Mouse (Mus musculus) Patski (cell line): Measurements from ENCODE around the gene Gm21985. TPM values are rescaled to one million over a fixed set of nuclear protein-coding genes. Genes with fewer than 3 reads are reported as not detected.

Experiments
- ATAC-seq: fragments of 100-300 bp; one replicate; pipeline ENCODE4 v1.8.0; 2021
- CTCF ChIA-PET: fragments of 350-600 bp; sonication (Branson Sonifier 250); formaldehyde crosslinking; loops from one replicate; lab custom pipeline; 2022; ENCODE audit warnings: inconsistent platforms; lab: Charles Lee
- POLR2A ChIA-PET: fragments of 350-600 bp; sonication (Branson Sonifier 250); formaldehyde crosslinking; loops from one replicate; lab custom pipeline; 2022; ENCODE audit warnings: antibody characterized with exemption, inconsistent platforms; lab: Charles Lee
- DNase-seq: peaks from one replicate; pipeline ENCODE4 v3.0.0-alpha.2; 2011; ENCODE audit warnings: low read depth, low spot score
- H3K27me3 ChIP-seq: fragments of 371-371 bp; one replicate; pipeline ENCODE4 v1.5.1; 2021
- CTCF ChIP-seq: fragments of 100-300 bp; IDR thresholded peaks from one replicate; pipeline ENCODE4 v1.5.1; 2021
- in situ Hi-C: fragments of 300-500 bp; cut with MboI; formaldehyde crosslinking; loops from 3 replicates; pipeline ENCODE4 v1.11.1; 2018; ENCODE audit warnings: low pct_unique_long_range_greater_than_20kb, mixed read lengths
- polyA plus RNA-seq: library from polyadenylated mRNA; unstranded; gene quantifications from one replicate; pipeline ENCODE4 v1.2.3, GENCODE M21; 2021

Gene Gm21985
- polyA plus RNA-seq: 0.06 TPM

GRCm38 (mm10) chr2:112266242-112266592 lies at the start of gene Gm21985:
Gene Gm21985, plus strand, starts transcription at chr2:112266314.
- in situ Hi-C loops: loop anchor here (5.0 to 10.0 kb wide), 2 partner anchors 99 to 216 kb away; partner anchors contain the start of genes Chrm5 and Emc4
- ChIA-PET POLR2A (interaction anchor here (0.6 to 2.2 kb wide), 4 partner anchors 18 to 114 kb away, joined by 3 to 6 read pairs (median 4); partner anchors contain the start of gene Emc4), CTCF (interaction anchor here (0.9 to 1.5 kb wide), 6 partner anchors 9 to 113 kb away, joined by 3 to 4 read pairs (median 3); partner anchors contain the start of gene Katnbl1)
- H3K27me3 ChIP-seq: no peaks in the 10 kb centered on the region
- ATAC-seq: peak; percentile 57
- TF ChIP-seq CTCF: no peak
- no peak for DNase-seq

DNA sequence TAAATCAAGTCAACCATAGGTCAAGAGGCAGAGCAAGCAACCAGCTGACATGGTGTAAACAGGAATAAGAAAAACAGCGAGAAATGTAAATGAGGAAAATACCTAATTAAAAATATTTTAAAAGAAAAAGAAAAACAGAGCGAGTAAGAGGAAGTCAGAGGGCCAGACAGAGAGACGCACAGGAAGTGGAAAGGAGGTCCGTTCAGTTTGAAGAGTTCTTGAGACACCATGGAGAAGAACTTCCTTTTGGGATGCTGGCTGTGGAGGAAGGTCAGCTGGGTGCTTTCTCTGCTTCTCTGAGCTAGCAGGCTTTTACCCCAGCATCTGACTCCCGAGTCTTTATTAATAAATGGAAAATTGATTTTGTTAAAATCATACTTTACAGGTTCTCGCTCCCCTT lies 48.5 kb upstream of the Gm21985 start:
- no peak for TF ChIP-seq CTCF
- no peak for ATAC-seq
- in situ Hi-C loops: loop anchor here (25.0 kb wide), 1 partner anchor 1230 kb away; no protein-coding TSS in a partner anchor

DNA sequence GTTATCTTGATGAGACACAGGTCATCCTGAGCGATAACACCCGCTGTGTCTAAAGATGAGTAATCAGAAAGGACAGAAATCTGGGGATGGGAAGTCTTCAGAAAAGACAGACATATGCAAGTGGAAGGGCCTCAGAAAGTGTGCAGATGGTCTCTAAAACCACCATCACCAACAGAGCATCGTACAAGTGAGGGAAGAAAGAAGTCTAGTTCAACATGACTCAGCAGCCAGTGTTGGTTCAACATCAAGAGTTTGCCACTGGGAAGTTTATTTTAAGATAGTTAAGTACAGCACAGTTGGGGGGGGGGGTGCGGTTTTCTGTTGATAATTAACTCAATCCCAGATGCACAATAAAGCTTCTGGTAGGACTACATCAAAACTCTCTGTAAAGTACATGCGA lies 45.2 kb upstream of the Gm21985 start:
- no peaks in the 10 kb centered on the region for H3K27me3 ChIP-seq
- no peak for TF ChIP-seq CTCF
- ATAC-seq (no peak), DNase-seq (no peak)
- ChIA-PET CTCF (interaction anchor here (1.1 kb wide), 1 partner anchor 27 kb away, joined by 3 read pairs; no protein-coding TSS in a partner anchor), POLR2A (interaction anchor here (0.6 kb wide), 1 partner anchor 132 kb away, joined by 4 read pairs; no protein-coding TSS in a partner anchor)
- in situ Hi-C loops: loop anchor here (25.0 kb wide), 1 partner anchor 1234 kb away; no protein-coding TSS in a partner anchor

More for the DNA sequence above, 48.5 kb upstream of the Gm21985 start:
- no peaks in the 10 kb centered on the region for H3K27me3 ChIP-seq
- CTCF ChIA-PET: interaction anchor here (2.1 kb wide), 1 partner anchor 21 kb away, joined by 9 read pairs; no protein-coding TSS in a partner anchor
- DNase-seq: no peak
- POLR2A ChIA-PET: no interaction called here

DNA sequence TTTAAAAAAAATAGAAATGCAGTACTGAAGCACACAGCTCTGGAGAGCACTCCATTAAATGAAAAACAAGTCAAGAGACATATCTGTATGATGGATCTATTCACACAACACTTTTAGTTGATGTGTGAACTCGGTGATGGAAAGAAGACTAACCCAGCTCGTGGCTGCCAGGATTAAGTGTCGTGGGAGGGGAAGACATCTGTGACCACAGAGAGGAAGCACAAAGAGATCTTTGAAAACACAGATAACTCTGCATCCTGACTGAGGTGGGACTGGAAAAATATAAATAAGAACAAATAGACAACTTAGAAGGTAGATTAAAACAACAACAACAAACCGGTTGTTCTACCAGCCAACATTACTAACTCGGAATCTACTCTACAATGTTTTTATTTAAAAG lies 43.5 kb upstream of the Gm21985 start:
- ChIA-PET POLR2A (interaction anchor here (0.6 kb wide), 1 partner anchor 22 kb away, joined by 4 read pairs; no protein-coding TSS in a partner anchor), CTCF (interaction anchor here (0.9 kb wide), 1 partner anchor 25 kb away, joined by 3 read pairs; no protein-coding TSS in a partner anchor)
- ATAC-seq (no peak), DNase-seq (no peak)
- in situ Hi-C loops: loop anchor here (25.0 kb wide), 1 partner anchor 1235 kb away; no protein-coding TSS in a partner anchor
- no peak for TF ChIP-seq CTCF
- H3K27me3 ChIP-seq: no peaks in the 10 kb centered on the region

GRCm38 (mm10) chr2:112224356-112224755 lies 41.8 kb upstream of the Gm21985 start:
- ChIA-PET POLR2A (no interaction called here), CTCF (no interaction called here)
- no peaks in the 10 kb centered on the region for H3K27me3 ChIP-seq
- TF ChIP-seq CTCF: no peak
- in situ Hi-C loops: loop anchor here (25.0 kb wide), 1 partner anchor 1237 kb away; no protein-coding TSS in a partner anchor
- ATAC-seq (no peak), DNase-seq (no peak)

- no peak for TF ChIP-seq CTCF
- ChIA-PET CTCF (no interaction called here), POLR2A (no interaction called here)
- no peak for DNase-seq
- in situ Hi-C loops: no loop called here
- ATAC-seq: no peak
- H3K27me3 ChIP-seq: peaks cover 3% of the 10 kb centered on the region
These were observed 33.5 kb upstream of the Gm21985 start for GRCm38 (mm10) chr2:112232623-112233022.

GRCm38 (mm10) chr2:112236620-112237019 lies 29.5 kb upstream of the Gm21985 start:
- POLR2A ChIA-PET: interaction anchor here (0.5 kb wide), 1 partner anchor 29 kb away, joined by 4 read pairs; the partner anchor contains the start of gene Slc12a6
- in situ Hi-C loops: no loop called here
- no peak for TF ChIP-seq CTCF
- no peak for ATAC-seq
- DNase-seq: no peak
- CTCF ChIA-PET: interaction anchor here (0.7 kb wide), 1 partner anchor 18 kb away, joined by 3 read pairs; no protein-coding TSS in a partner anchor
- peaks cover 3% of the 10 kb centered on the region for H3K27me3 ChIP-seq

DNA sequence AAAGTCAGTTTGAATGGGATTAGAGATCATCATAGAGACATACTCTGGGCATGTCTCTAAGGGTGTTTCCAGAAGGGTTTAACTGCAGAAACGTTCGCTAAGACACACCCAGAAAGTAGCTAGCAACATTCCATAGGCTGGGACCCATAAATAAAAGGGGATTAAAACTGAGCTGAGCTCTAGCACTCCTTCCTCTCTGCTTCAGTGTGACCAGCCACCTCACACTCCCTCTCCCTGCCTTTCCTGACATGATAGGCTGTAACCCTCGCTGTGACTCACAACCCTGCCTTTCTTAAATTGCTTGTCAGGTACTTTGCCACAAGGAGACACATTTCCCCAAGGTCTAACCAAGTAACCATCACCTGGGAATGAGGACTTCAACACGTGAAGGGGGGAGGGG lies 28.1 kb upstream of the Gm21985 start:
- DNase-seq: no peak
- ChIA-PET CTCF (interaction anchor here (1.1 to 3.1 kb wide), 4 partner anchors 13 to 22 kb away, joined by 3 to 9 read pairs (median 5); partner anchors contain the start of gene Nutm1), POLR2A (no interaction called here)
- in situ Hi-C loops: no loop called here
- TF ChIP-seq CTCF: no peak
- ATAC-seq: no peak
- no peaks in the 10 kb centered on the region for H3K27me3 ChIP-seq

DNA sequence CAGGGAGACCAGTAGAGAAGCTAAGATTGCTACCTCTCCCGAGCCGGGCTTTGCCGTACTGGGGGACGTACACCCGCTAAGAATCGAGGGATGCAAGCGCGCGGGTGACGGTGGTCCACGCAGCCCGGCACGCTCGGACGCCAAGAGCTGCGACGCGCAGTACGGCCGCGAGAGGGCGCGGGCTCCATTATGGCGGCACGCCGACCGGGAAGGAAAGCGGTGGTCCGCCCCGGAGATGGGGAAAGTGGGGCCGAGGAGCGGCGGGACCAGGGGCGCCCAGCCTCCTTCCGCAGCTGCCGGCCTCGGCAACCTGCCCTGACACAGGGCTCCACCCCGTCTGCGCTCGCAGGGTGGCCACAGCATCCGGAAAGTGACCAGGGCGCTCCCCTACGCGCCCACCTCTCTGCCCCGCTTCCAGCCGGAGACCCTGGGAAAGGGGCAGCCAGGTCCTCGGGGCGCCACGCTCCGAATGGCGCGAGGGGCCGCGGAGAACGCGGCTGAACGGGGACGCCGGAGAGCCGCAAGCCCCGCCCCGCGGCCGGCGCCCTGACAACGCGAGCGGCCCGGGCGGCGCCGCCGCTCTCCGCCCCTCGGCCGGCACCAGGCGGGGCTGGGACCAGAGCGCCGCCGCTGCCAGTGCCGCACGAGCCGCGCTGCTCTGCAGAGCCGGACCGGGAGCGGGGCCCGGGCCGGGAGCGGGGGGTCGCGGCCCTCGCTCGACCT lies 26.7 kb upstream of the Gm21985 start, which contains the start of gene Lpcat4:
Gene Lpcat4 (plus strand): TSS at position 257 of the 723 bp plus-strand sequence.
- no peak for TF ChIP-seq CTCF
- CTCF ChIA-PET: interaction anchor here (0.7 to 3.1 kb wide), 8 partner anchors 9 to 121 kb away, joined by 3 to 9 read pairs (median 4); partner anchors contain the start of gene Nutm1
- in situ Hi-C loops: no loop called here

GRCm38 (mm10) chr2:112239935-112240721 lies 26.0 kb upstream of the Gm21985 start:
- POLR2A ChIA-PET: interaction anchor here (0.6 to 0.7 kb wide), 3 partner anchors 14 to 100 kb away, joined by 4 to 5 read pairs (median 5); no protein-coding TSS in a partner anchor
- peak; percentile 34 for ATAC-seq
- CTCF ChIA-PET: interaction anchor here (0.7 to 3.1 kb wide), 5 partner anchors 10 to 121 kb away, joined by 3 to 9 read pairs (median 4); no protein-coding TSS in a partner anchor
- in situ Hi-C loops: no loop called here
- DNase-seq: no peak
- no peak for TF ChIP-seq CTCF
- no peaks in the 10 kb centered on the region for H3K27me3 ChIP-seq

More for the DNA sequence above, 26.7 kb upstream of the Gm21985 start, which contains the start of gene Lpcat4:
- H3K27me3 ChIP-seq: no peaks in the 10 kb centered on the region
- no peak for DNase-seq
- peak; percentile 96 for ATAC-seq
- POLR2A ChIA-PET: interaction anchor here (0.7 to 1.0 kb wide), 2 partner anchors 44 to 101 kb away, joined by 3 to 5 read pairs; no protein-coding TSS in a partner anchor
